Mouse (Mus musculus): ENCODE measurements at regions not wholly inside any gene's neighbourhood (a gene's known extent, or its start where the extent isn't known, plus 50 kb on each side); places are given as distances from the start of the nearest gene placed in this dataset.

- DNase-seq (ENCODE audit: low spot score) (no peak), ATAC-seq (ENCODE audit: extremely low read depth, insufficient number of reproducible peaks, low FRiP score, poor library complexity, severe bottlenecking) (no peak)
- Histone ChIP-seq H3K9me3 (replicated peaks) (peaks cover 87% of the 10 kb centered on the region), H3K27me3 (ENCODE audit: insufficient read depth, low read length) (no peaks in the 10 kb centered on the region), H3K4me1 (ENCODE audit: insufficient read depth, low read depth, low read length) (no peaks in the 10 kb centered on the region), H3K36me3 (replicated peaks) (no peaks in the 10 kb centered on the region), H3K4me3 (ENCODE audit: low read depth, low read length) (no peak overlapping the region)
- TF ChIP-seq CTCF (IDR thresholded peaks at IDR 0.05; ENCODE audit: low read depth, low read length): no peak
Measured at GRCm38 (mm10) chr1:90409236-90409635, 193.5 kb upstream of the Cops8 start.

- Histone ChIP-seq H3K4me1 (ENCODE audit: insufficient read depth, low read depth, low read length) (no peaks in the 10 kb centered on the region), H3K9me3 (replicated peaks) (peaks cover 75% of the 10 kb centered on the region), H3K27me3 (ENCODE audit: insufficient read depth, low read length) (no peaks in the 10 kb centered on the region), H3K36me3 (replicated peaks) (no peaks in the 10 kb centered on the region), H3K4me3 (ENCODE audit: low read depth, low read length) (no peak overlapping the region)
- DNase-seq (ENCODE audit: low spot score) (no peak), ATAC-seq (ENCODE audit: extremely low read depth, insufficient number of reproducible peaks, low FRiP score, poor library complexity, severe bottlenecking) (no peak)
- TF ChIP-seq TAL1 (conservative IDR thresholded peaks at IDR 0.05; ENCODE audit: low read depth, low read length): no peak
- TF ChIP-seq POLR2AphosphoS5 (IDR thresholded peaks at IDR 0.05; ENCODE audit: insufficient replicate concordance, low read depth, low read length): no peak
- TF ChIP-seq CTCF (IDR thresholded peaks at IDR 0.05; ENCODE audit: low read depth, low read length): no peak
- TF ChIP-seq GATA1 (IDR thresholded peaks at IDR 0.05; ENCODE audit: borderline replicate concordance, low read length): no peak
- TF ChIP-seq GATA2 (IDR thresholded peaks at IDR 0.05; ENCODE audit: borderline replicate concordance, low read depth, low read length): no peak
Measured at GRCm38 (mm10) chr1:90412511-90413045, 190.2 kb upstream of the Cops8 start.

GRCm38 (mm10) chr1:90414751-90415150 is 188.0 kb upstream of the Cops8 start:
- ATAC-seq (ENCODE audit: extremely low read depth, insufficient number of reproducible peaks, low FRiP score, poor library complexity, severe bottlenecking): no peak
- Histone ChIP-seq H3K36me3 (replicated peaks) (no peaks in the 10 kb centered on the region), H3K4me3 (ENCODE audit: low read depth, low read length) (no peak overlapping the region), H3K4me1 (ENCODE audit: insufficient read depth, low read depth, low read length) (no peaks in the 10 kb centered on the region), H3K9me3 (replicated peaks) (peaks cover 75% of the 10 kb centered on the region), H3K27me3 (ENCODE audit: insufficient read depth, low read length) (no peaks in the 10 kb centered on the region)
- DNase-seq (ENCODE audit: low spot score): no peak
- TF ChIP-seq POLR2AphosphoS5 (IDR thresholded peaks at IDR 0.05; ENCODE audit: insufficient replicate concordance, low read depth, low read length) (no peak), CTCF (IDR thresholded peaks at IDR 0.05; ENCODE audit: low read depth, low read length) (no peak)

GRCm38 (mm10) chr1:90424066-90424821 is 178.5 kb upstream of the Cops8 start:
- ATAC-seq (ENCODE audit: extremely low read depth, insufficient number of reproducible peaks, low FRiP score, poor library complexity, severe bottlenecking): no peak
- Histone ChIP-seq H3K36me3 (replicated peaks) (no peaks in the 10 kb centered on the region), H3K27me3 (ENCODE audit: insufficient read depth, low read length) (no peaks in the 10 kb centered on the region), H3K4me3 (ENCODE audit: low read depth, low read length) (no peak overlapping the region), H3K9me3 (replicated peaks) (peaks cover 91% of the 10 kb centered on the region), H3K4me1 (ENCODE audit: insufficient read depth, low read depth, low read length) (no peaks in the 10 kb centered on the region)
- no peak for TF ChIP-seq POLR2AphosphoS5 (IDR thresholded peaks at IDR 0.05; ENCODE audit: insufficient replicate concordance, low read depth, low read length)
- no peak for TF ChIP-seq CTCF (IDR thresholded peaks at IDR 0.05; ENCODE audit: low read depth, low read length)
- TF ChIP-seq TAL1 (conservative IDR thresholded peaks at IDR 0.05; ENCODE audit: low read depth, low read length): no peak
- no peak for TF ChIP-seq GATA2 (IDR thresholded peaks at IDR 0.05; ENCODE audit: borderline replicate concordance, low read depth, low read length)
- no peak for TF ChIP-seq GATA1 (IDR thresholded peaks at IDR 0.05; ENCODE audit: borderline replicate concordance, low read length)
- DNase-seq (ENCODE audit: low spot score): no peak

- Histone ChIP-seq H3K9me3 (replicated peaks) (peaks cover 95% of the 10 kb centered on the region), H3K4me3 (ENCODE audit: low read depth, low read length) (no peak overlapping the region), H3K27me3 (ENCODE audit: insufficient read depth, low read length) (no peaks in the 10 kb centered on the region), H3K36me3 (replicated peaks) (no peaks in the 10 kb centered on the region), H3K4me1 (ENCODE audit: insufficient read depth, low read depth, low read length) (no peaks in the 10 kb centered on the region)
- DNase-seq (ENCODE audit: low spot score): no peak
- no peak for TF ChIP-seq POLR2AphosphoS5 (IDR thresholded peaks at IDR 0.05; ENCODE audit: insufficient replicate concordance, low read depth, low read length)
- TF ChIP-seq GATA2 (IDR thresholded peaks at IDR 0.05; ENCODE audit: borderline replicate concordance, low read depth, low read length): no peak
- TF ChIP-seq TAL1 (conservative IDR thresholded peaks at IDR 0.05; ENCODE audit: low read depth, low read length): no peak
- TF ChIP-seq GATA1 (IDR thresholded peaks at IDR 0.05; ENCODE audit: borderline replicate concordance, low read length): no peak
- no peak for TF ChIP-seq CTCF (IDR thresholded peaks at IDR 0.05; ENCODE audit: low read depth, low read length)
- ATAC-seq (ENCODE audit: extremely low read depth, insufficient number of reproducible peaks, low FRiP score, poor library complexity, severe bottlenecking): no peak
Measured at GRCm38 (mm10) chr1:90428334-90428733, 174.4 kb upstream of the Cops8 start.

- DNase-seq (ENCODE audit: low spot score) (no peak), ATAC-seq (ENCODE audit: extremely low read depth, insufficient number of reproducible peaks, low FRiP score, poor library complexity, severe bottlenecking) (no peak; the same call in 1 of the 2 replicates)
- Histone ChIP-seq H3K4me1 (ENCODE audit: insufficient read depth, low read depth, low read length) (no peaks in the 10 kb centered on the region), H3K27me3 (ENCODE audit: insufficient read depth, low read length) (no peaks in the 10 kb centered on the region), H3K4me3 (ENCODE audit: low read depth, low read length) (no peak overlapping the region), H3K9me3 (replicated peaks) (peaks cover 96% of the 10 kb centered on the region), H3K36me3 (replicated peaks) (no peaks in the 10 kb centered on the region)
- TF ChIP-seq POLR2AphosphoS5 (IDR thresholded peaks at IDR 0.05; ENCODE audit: insufficient replicate concordance, low read depth, low read length) (no peak), GATA1 (IDR thresholded peaks at IDR 0.05; ENCODE audit: borderline replicate concordance, low read length) (no peak), GATA2 (IDR thresholded peaks at IDR 0.05; ENCODE audit: borderline replicate concordance, low read depth, low read length) (no peak)
Measured at GRCm38 (mm10) chr1:90428774-90429173, 174.0 kb upstream of the Cops8 start.
